Mouse (Mus musculus) lung, adult 2 months (tissue): ENCODE measurements around the gene Spata31d1d. TPM values are rescaled to one million over a fixed set of nuclear protein-coding genes. Genes with fewer than 3 reads are reported as not detected.
"Not testable (repeated sequence)": the region's sequence is repeated elsewhere in the genome, so short reads cannot be mapped to it uniquely, and the experiment has no call there.

Source experiments
- DNase-seq: peaks from one replicate; pipeline ENCODE4 v3.0.0; 2022
- H3K4me1 ChIP-seq: fragments of 200-500 bp; 2 replicates; pipeline ENCODE4 v1.6.1; 2011; ENCODE audit warnings: low read length; ENCODE audit not compliant: control insufficient read depth, insufficient read depth
- H3K4me3 ChIP-seq: fragments of 200-500 bp; replicated peaks from 2 replicates; pipeline ENCODE3; 2011; ENCODE audit warnings: low read depth, mild to moderate bottlenecking, control low read depth, low read length; ENCODE audit errors: extremely low read depth
- CTCF ChIP-seq: fragments of 200-500 bp; IDR thresholded peaks from 2 replicates; pipeline ENCODE4 v1.5.1; 2011; ENCODE audit warnings: mild to moderate bottlenecking, low read length, control low read depth; ENCODE audit not compliant: insufficient read depth
- POLR2A ChIP-seq: fragments of 200-500 bp; IDR thresholded peaks from 2 replicates; pipeline ENCODE4 v1.6.1; 2011; ENCODE audit warnings: low read depth, mild to moderate bottlenecking, control low read depth, low read length, borderline replicate concordance; ENCODE audit errors: extremely low read depth
- WGBS: fragments of 180-500 bp; shearing (Covaris S2); methylation state at CpG from one replicate; pipeline ENCODE4 v1.1.7; 2018; 5-methylcytosine and 5-hydroxymethylcytosine counted together
- polyA plus RNA-seq: library from polyadenylated mRNA; depleted of rRNA; stranded (reverse); fragments of >200 nt; gene quantifications from 2 replicates; pipeline ENCODE4 v1.2.3, GENCODE M21; 2012; rRNA removed

Gene Spata31d1d
- polyA plus RNA-seq: not detected in 2 replicates

DNA sequence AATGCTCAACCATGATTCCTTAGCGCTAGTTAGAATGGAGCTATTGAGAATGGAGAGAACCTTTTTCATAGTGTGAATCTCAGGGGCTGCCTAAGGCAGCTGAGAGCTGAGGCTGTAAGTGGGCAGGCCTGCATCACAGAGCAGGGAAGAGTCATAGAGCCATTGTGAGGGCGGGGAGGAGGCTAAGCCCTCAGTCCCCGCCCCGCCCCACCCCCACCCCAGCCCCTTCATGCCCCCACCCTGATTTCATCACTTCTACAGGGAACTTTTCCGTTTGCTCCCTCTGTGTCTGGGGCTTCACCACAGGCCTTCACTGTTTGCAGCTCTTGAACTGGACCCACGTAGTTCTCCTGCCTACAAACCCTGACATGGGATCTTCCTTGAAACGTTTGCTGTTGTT is at the start of gene Spata31d1d:
Gene Spata31d1d, minus strand, starts transcription at position 101 of the 400 bp plus-strand sequence.
- 52% methylated on average over 7 of the region's 7 CpGs for WGBS
- H3K4me3 ChIP-seq: no peak within 1 kb of the TSS
- no peak for TF ChIP-seq POLR2A
- TF ChIP-seq CTCF: no peak
- H3K4me1 ChIP-seq: no peaks in the 10 kb centered on the region
- DNase-seq: no peak

DNA sequence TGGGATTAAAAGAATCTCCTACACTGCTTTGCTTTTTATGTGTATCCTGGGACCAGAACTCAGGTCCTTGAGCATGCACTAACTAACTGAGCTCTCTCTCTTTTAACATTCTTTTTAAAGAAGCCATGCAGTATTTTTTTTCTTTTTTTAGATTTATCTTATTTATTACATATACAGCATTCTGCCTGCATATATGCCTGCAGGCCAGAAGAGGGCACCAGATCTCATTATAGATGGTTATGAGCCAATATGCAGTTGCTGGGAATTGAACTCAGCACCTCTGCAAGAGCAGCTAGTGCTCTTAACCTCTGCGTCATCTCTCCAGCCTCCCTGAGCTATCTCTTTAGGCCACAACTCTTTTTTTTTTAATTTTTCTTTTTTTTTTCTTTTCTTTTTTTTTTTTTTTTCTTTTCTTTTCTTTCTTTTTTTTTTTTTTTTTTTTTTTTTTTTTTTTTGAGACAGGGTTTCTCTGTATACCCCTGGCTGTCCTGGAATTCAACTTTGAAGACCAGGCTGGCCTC is 48.3 kb upstream of the Spata31d1d start:
- H3K4me1 ChIP-seq, H3K4me3 ChIP-seq, DNase-seq: not testable (repeated sequence)
- 100% methylated on average over 1 of the region's 1 CpGs for WGBS

DNA sequence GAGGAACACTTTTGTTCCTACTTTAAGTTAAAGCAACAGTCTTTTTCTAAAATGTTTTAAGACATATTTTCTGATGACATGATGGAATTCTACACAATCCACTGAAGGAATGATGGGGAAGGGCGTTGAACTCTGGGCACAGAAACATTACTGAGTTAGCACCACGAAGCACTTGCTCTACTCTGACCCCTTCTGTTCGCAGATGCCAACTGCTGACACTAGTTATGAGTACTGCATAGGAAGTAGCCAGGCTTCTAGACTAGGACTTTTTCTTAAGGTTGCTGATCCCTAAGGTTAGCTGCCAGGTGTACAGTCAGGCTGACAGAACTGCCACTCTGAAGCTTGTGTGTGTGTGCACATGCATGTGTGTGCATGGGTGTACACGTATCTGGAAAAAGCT is 47.7 kb upstream of the Spata31d1d start:
- DNase-seq: no peak
- Histone ChIP-seq H3K4me1 (peaks cover 2% of the 10 kb centered on the region; the same call in 1 of the 2 replicates), H3K4me3 (no peak overlapping the region)
- TF ChIP-seq CTCF (peak; percentile 18; the same call in 1 of the 2 replicates), POLR2A (no peak)
- WGBS: 66% methylated on average over 4 of the region's 4 CpGs

DNA sequence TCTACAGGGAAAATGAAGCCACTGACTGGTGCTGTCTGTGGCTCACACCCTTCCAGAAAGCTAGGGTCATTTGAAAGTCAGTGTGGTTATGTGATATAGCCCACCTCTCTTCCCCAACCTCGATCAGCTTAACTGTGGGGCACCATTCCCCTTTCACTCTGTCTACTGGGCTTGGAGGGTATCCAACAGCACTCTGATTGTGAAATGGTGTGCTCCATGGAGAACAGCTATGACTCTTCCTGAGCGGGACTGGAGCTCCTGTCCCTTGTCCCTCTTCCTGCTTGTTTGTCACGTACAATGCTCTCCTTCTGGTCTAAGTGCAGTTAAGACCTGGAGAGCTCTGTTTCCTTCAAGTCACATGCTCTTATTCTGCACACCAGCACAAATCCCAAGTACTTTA is 43.6 kb upstream of the Spata31d1d start:
- Histone ChIP-seq H3K4me3 (no peak overlapping the region), H3K4me1 (peaks cover 9% of the 10 kb centered on the region)
- DNase-seq: peak; percentile 22
- TF ChIP-seq POLR2A (no peak), CTCF (no peak)
- WGBS: 38% methylated on average over 3 of the region's 3 CpGs

DNA sequence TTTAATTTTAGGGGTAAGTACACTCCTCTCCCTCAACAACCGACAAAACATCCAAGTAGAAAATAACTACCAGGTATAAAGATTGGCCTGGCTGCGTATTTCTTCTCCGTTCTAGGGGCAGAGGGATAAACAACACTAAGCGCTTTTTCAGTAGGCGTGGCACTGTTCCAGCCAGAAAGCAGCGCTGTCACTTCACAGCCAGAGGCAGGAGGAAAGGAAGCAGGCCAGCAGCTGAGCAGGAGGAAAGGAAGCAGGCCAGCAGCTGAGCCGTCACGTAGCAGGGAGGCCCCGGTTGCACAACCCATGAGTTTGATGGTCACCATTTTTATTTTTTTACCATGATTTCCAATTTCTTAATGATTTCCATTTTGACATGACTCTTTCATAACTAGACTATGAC is 39.7 kb upstream of the Spata31d1d start:
- peak; percentile 49 for DNase-seq
- Histone ChIP-seq H3K4me3 (no peak overlapping the region), H3K4me1 (peaks cover 17% of the 10 kb centered on the region)
- WGBS: 4% methylated on average over 9 of the region's 9 CpGs
- TF ChIP-seq CTCF: no peak
- no peak for TF ChIP-seq POLR2A

DNA sequence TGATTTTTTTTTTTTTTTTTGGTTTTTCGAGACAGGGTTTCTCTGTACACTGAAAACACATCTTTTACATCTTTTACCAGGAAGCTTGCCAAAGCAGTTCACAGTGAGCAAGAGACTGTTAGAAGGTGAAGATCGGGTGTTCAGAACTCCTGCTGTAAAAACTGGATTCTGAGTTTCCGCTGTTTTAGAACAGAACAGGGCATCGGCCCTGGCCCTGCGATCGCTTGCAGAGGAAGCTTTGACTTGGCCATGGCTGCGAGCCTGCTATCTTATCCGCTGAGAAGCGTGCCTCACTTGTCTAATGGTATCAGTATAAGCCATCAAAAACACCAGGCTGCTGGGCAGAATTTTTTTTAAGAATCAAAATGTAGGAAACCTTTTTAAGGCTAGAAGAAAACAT is 39.3 kb upstream of the Spata31d1d start:
- WGBS: 20% methylated on average over 9 of the region's 9 CpGs
- Histone ChIP-seq H3K4me1 (peaks cover 20% of the 10 kb centered on the region), H3K4me3 (peak overlapping the region; percentile 18)
- peak; percentile 14 for DNase-seq
- TF ChIP-seq POLR2A (no peak), CTCF (no peak)

DNA sequence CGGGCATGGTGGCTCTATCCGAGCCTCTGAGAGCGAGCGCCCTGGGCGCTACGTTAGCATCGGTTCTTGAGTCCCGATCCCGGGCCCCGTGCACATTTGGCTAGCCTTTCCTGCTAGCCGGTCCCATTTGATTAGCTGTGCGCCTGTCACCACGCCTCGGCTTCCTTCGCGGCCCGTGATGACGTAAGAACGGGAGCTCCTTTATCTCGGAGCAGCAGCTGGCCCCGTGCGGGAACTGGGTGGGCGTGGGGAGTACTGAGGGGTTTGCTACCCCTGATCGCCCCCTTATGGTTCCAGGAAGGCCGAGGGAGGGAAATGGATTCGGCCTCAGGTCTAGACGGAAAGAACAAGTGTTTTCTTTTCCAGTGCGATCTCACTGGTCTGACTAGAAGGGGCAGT is 38.6 kb upstream of the Spata31d1d start:
- DNase-seq: peak; percentile 81
- Histone ChIP-seq H3K4me1 (peaks cover 23% of the 10 kb centered on the region), H3K4me3 (peak overlapping the region; percentile 93)
- TF ChIP-seq POLR2A (peak; percentile 27), CTCF (no peak)
- under 1% methylated on average over 28 of the region's 28 CpGs for WGBS

DNA sequence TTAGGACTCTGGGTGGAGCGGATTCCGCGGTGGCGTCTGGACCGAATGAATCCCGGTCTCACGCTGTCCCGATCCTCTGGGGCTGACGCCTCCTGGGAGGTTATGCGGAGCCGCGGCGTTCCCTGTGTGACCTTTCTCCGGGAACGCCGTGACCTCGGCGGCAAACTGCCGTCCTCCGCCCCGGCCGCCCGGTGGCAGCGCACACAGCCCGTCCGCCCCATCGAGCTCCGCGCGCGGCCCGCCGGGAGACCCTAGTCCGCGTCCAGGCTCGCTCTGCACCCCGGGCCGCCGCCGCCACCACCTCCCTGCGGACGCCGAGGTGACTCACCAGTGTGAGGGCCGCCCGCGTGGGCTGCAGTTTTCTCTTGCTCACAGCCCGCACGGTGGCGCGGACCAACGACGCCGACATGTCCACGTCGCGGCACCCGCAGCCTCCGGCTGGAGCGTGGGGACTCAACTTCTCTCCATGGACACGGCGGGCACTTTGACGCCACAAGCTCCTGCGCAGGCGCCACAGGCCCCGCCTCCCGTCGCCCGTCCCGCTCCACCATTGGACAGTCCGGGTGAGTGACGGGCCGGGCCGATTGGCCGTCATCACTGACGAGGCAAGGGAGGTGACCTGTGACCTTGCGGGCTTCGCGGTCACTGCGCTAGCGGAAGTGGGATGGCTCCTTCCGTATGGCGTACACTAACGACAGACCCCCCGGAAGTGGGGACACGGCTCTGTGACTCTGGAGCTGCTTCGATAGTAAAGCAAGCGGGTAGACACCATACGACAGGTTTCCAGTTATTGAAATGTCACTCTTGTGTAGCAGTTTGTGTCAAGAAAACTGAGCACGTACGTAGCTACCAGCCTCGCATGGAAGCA is 38.0 kb upstream of the Spata31d1d start, which contains the start of gene Isca1:
Gene Isca1, minus strand, starts transcription at position 515 of the 868 bp plus-strand sequence.
- TF ChIP-seq CTCF: no peak
- peak; percentile 73 for TF ChIP-seq POLR2A
- DNase-seq: peak; percentile 99
- Histone ChIP-seq H3K4me3 (peak within 1 kb of the TSS; percentile 93), H3K4me1 (peaks cover 20% of the 10 kb centered on the region)
- under 1% methylated on average over 91 of the region's 91 CpGs for WGBS

DNA sequence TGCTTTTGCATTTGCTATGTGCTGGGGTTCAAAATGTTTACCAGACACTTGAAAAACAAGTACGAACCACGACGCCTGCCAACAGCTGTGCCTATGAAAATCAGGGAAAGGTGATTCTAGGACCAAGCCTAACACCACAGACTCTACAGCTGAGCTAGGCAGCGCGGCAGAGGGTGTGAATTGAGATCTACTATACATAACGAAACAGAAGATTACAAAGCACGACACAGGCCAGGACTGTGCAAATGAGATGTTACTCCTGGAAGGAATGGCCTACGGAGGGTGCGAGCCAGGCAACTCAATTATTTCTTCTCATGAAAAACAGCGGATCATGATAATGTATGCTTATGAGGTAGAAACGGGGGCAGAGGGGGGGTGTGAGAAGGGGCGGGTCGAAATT is 37.0 kb upstream of the Spata31d1d start:
- peak; percentile 19 for DNase-seq

More for the DNA sequence above, 37.0 kb upstream of the Spata31d1d start:
- WGBS: 22% methylated on average over 13 of the region's 13 CpGs
- Histone ChIP-seq H3K4me3 (peak overlapping the region; percentile 3), H3K4me1 (peaks cover 20% of the 10 kb centered on the region)
- no peak for TF ChIP-seq POLR2A
